Mouse (Mus musculus): ENCODE measurements around the gene Tbc1d10b.

The Tbc1d10b gene

DNA sequence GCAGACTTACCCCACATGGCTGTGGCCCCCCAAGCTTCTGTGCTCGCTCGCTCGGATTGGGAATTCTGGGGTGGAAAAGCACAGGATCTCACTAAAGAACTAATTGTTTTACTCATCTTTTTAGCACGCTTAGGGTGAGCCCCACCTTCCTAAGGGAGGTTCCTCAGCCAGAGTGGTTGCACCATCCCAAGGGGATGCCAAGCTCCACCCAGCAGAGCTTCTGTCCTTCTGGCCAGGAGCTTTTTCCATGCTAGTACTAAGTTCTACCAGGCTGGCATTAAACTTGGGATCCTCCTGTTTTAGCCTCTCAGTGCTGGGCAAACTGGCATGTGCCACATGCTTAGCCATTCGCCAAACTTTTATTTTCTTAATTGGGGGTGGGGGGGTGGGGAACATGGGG, 45.7 kb downstream of the Tbc1d10b start:
- DNase-seq (ENCODE audit: low spot score in 2 of 2): no peak

DNA sequence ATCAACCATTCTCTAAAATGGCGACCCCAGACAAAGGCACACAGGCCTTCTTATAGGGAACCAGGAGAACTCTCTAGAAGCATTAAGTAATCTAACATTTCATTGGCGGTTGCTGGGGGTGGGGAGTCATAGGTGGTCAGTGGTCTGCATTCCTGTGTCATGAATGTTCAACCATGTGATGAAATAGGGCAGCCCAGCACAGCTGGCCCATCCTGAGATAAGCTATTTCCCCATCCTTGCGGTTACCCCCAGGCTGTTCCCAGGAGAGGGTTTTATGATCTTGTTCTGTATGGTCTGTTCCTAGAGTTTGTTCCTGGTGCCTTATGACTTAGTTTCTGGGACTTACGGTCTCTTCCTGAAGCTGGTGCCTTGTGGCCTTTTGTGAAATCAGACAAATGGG, 50.7 kb downstream of the Tbc1d10b start:
- DNase-seq (ENCODE audit: low spot score in 2 of 2): no peak

DNA sequence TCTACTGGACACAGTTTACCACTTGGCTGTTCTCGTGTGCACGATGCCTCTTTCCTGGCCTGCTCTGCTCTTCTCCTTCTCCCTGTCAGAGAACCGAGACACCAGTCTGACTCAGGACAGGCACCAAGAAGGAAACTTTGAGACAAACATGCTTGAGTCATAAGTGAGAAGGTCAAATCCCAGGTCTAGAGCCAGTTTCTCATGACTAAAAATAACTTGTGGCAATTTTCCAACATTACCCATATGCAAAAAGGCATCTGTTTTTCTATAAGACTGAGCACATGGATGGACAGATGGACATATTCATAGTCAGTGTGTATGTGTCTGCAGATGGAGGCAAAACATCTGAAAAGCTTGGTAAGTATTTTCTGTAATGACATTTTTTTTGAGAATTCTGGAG, 54.8 kb downstream of the Tbc1d10b start:
- no peak for DNase-seq (ENCODE audit: low spot score in 2 of 2)

DNA sequence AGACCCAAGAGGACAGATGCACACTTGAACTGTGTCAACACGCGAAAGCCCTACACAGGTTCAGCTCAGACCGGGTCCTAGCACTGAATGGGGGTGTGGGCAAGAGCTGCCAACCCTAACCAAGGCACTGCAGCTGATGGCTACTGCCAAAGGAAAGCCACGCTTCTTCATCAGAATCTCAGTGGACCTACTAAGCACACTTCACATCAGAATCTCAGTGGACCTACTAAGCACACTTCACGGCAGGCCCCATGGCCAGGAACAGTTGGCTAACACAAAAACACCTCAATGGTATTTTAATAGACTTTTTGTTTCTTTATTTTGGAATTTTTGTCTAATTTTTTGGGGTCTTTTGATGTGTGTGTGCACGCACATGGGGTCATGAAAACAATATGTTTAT, 55.8 kb downstream of the Tbc1d10b start:
- DNase-seq (ENCODE audit: low spot score in 2 of 2): no peak

DNA sequence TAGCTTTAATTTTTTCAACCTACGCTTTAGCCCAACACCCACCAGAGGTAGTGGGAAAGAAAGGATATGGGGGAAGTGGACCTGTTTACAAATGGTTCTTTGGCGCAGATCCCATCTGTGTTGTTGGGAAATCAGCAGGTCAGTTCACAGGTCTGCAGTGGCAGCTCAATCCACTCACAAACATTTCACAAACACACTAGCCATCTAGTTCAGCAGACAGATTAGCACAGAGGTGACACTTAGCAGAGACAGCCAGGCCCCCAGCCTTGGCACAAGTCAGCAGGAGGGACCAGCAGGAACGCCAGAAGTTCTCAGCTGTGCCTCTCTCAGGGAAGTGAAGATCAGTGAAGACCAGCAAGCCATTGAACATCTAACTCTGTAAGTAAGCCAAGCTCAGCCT, 60.4 kb downstream of the Tbc1d10b start:
- DNase-seq (ENCODE audit: low spot score in 2 of 2): no peak
